Mouse (Mus musculus): ENCODE data around the gene Olfr339. TPM values are rescaled to one million over a fixed set of nuclear protein-coding genes. Genes with fewer than 3 reads are reported as not detected.

Gene Olfr339
- not detected for polyA plus RNA-seq (2014; fragmentation: Illumina TruSeq; extraction: RNeasy Lipid Tissue Mini Kit (QIAGEN cat#74804); ENCODE audit: low read depth, low replicate concordance)

DNA sequence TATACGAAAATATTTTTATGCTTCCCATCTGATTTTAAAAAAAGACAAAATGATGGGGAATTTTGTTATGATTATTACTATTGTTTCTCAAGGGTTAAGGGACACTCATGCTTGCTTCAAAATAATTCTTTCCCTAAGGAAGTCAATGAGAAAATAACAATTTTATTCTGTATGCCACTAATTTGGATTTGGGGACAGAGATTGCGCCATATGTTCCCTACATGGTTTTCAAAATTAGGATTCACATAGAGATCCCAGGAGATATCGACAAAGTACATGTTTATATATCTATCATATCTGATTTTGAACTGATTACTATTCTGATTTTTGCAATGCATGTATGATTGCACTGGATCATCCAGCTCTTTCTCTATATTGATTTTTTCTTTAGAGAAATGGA, at the start of gene Olfr339:
Gene Olfr339, plus strand, starts transcription at position 301 of the 400 bp plus-strand sequence.

DNA sequence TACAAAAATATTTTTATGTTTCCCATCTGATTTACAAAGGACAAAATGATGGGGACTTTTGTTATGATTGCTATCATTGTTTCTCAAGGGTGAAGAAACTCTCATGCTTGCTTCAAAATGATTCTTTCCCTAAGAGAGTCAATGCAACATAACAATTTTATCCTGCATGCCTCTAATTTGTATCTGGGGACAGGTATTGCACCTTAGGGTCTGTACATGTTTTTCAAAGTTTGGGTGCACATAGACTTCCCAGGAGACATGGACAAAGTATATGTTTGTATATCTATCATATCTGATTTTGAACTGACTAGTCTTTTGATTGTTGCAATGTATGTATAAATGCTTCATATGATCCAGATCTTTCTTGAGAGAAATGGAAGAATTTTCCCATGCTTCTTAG, 45.5 kb upstream of the Olfr339 start, which contains the start of gene Olfr338:
Gene Olfr338, plus strand, starts transcription at position 301 of the 400 bp plus-strand sequence.

DNA sequence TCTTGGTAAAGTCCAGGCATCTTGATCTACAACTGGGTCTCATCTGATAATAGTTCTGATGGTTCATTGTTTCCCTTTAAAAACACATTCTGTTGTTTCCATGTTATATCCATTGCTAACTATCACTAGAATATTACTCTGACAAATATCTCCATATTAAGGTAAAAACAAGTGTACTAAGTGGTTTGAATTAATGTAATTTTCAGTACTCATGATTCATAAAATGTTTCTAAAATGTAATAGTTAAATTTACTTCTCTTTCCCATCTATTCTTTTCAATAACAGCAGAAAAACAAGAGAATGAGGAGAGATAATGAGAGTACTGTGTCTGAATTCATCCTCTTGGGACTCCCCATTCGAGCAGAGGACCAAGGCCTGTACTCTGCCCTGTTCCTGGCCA, 33.5 kb downstream of the Olfr339 start, which contains the start of gene Olfr340:
Gene Olfr340, plus strand, starts transcription at position 301 of the 400 bp plus-strand sequence.

Other genes starting within 250 kb of the Olfr339 start
- gene Ptgs1, start 188.5 kb upstream of the Olfr339 start, polyA plus RNA-seq (2014; fragmentation: Illumina TruSeq; extraction: RNeasy Lipid Tissue Mini Kit (QIAGEN cat#74804); ENCODE audit: low read depth, low replicate concordance) = 8.6 TPM
- gene Olfr338, start 45.4 kb upstream of the Olfr339 start, polyA plus RNA-seq (2014; fragmentation: Illumina TruSeq; extraction: RNeasy Lipid Tissue Mini Kit (QIAGEN cat#74804); ENCODE audit: low read depth, low replicate concordance) = not detected
- gene Olfr340, start 33.6 kb downstream of the Olfr339 start, polyA plus RNA-seq (2014; fragmentation: Illumina TruSeq; extraction: RNeasy Lipid Tissue Mini Kit (QIAGEN cat#74804); ENCODE audit: low read depth, low replicate concordance) = not detected
- gene Olfr341, start 63.5 kb downstream of the Olfr339 start, polyA plus RNA-seq (2014; fragmentation: Illumina TruSeq; extraction: RNeasy Lipid Tissue Mini Kit (QIAGEN cat#74804); ENCODE audit: low read depth, low replicate concordance) = not detected
- not detected for gene Olfr342, start 106.1 kb downstream of the Olfr339 start, polyA plus RNA-seq (2014; fragmentation: Illumina TruSeq; extraction: RNeasy Lipid Tissue Mini Kit (QIAGEN cat#74804); ENCODE audit: low read depth, low replicate concordance)
- not detected for gene Olfr344, start 147.7 kb downstream of the Olfr339 start, polyA plus RNA-seq (2014; fragmentation: Illumina TruSeq; extraction: RNeasy Lipid Tissue Mini Kit (QIAGEN cat#74804); ENCODE audit: low read depth, low replicate concordance)
- not detected for gene Olfr345, start 221.1 kb downstream of the Olfr339 start, polyA plus RNA-seq (2014; fragmentation: Illumina TruSeq; extraction: RNeasy Lipid Tissue Mini Kit (QIAGEN cat#74804); ENCODE audit: low read depth, low replicate concordance)

All from liver, adult 10 weeks (tissue).